Mouse (Mus musculus) mouse trophoblast stem cell (cell line): ENCODE data around the gene Taf12.

Source experiments
- in situ Hi-C, 2 experiments: fragments of 300-500 bp; cut with MseI, MboI; formaldehyde crosslinking; loops; 2 replicates in 1 of 2; 3 replicates in 1 of 2; pipeline ENCODE4 v1.15.1; 2025

Taf12 gene

GRCm38 (mm10) chr4:132274156-132274862, at the start of gene Taf12:
Taf12 (plus strand) TSS chr4:132274375.
- in situ Hi-C loops = no loop called here

- in situ Hi-C loops = no loop called here
Measured at GRCm38 (mm10) chr4:132230422-132230821, 43.8 kb upstream of the Taf12 start.

GRCm38 (mm10) chr4:132234710-132235109, 39.5 kb upstream of the Taf12 start:
- in situ Hi-C loops = no loop called here

- in situ Hi-C loops = no loop called here
Measured at GRCm38 (mm10) chr4:132238356-132238755, 35.8 kb upstream of the Taf12 start.

- in situ Hi-C loops = no loop called here
Measured at GRCm38 (mm10) chr4:132240367-132240766, 33.8 kb upstream of the Taf12 start.

DNA sequence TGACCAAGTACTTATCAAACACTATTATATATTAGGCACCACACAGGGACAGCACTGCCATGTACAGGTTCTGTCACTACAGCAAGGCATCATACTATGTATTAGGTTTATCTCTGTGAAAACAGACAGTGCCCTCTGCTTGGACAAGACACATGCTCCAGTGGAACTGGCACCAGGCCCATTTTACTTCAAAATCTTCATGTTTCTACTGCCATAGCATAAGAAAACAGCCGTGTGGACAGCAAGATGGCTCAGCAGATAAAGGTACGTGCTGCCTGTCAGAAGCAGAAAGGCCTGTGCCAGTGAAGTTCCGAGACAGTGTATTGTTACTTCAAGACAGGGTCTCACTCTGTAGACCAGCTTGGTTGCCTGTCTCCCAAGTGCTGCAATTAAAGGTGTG, 33.0 kb upstream of the Taf12 start:
- in situ Hi-C loops = no loop called here

- in situ Hi-C loops = no loop called here
Measured at GRCm38 (mm10) chr4:132245643-132246042, 28.5 kb upstream of the Taf12 start.

GRCm38 (mm10) chr4:132247451-132247997, 26.7 kb upstream of the Taf12 start:
- in situ Hi-C loops = no loop called here

DNA sequence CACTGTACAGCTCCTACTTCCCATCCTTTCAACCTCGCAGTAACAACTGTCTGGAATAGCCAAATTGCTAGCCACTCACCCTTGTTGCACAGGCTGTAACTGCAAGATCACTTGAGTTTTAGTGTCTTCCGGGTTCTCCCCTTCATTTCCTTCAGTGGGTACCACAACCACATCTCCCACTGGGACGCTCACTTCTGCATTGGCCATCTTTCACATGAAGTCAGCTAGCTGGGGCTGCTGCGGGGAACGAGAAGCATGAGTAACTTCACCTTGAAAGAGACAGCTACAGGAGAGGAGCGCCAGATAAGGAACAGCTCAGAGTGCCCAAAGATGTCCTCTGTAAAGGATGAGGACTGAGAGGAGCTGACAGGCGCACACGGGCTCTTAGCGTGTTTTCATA, 22.6 kb upstream of the Taf12 start:
- in situ Hi-C loops = no loop called here

- in situ Hi-C loops = no loop called here
Measured at GRCm38 (mm10) chr4:132253128-132253527, 21.0 kb upstream of the Taf12 start.

DNA sequence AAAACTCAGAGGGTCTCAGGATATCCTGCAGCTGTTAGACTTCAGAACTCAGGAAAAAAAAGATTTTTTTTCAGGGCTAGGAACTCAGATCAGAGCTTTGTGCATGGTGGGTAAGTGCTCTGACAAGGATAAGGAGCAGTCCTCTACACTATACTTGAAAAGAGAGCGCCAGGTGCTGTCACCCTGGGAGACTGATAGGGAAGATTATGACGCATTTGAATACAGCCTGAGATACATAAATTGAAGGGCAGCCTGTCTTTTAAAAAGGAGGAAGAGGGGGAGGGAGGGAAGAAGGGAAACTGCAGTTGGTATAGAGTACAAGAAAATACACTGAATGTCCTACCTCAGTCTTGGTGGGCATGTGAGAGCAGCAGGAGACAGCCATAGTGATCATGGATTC, 20.6 kb upstream of the Taf12 start:
- in situ Hi-C loops = no loop called here

DNA sequence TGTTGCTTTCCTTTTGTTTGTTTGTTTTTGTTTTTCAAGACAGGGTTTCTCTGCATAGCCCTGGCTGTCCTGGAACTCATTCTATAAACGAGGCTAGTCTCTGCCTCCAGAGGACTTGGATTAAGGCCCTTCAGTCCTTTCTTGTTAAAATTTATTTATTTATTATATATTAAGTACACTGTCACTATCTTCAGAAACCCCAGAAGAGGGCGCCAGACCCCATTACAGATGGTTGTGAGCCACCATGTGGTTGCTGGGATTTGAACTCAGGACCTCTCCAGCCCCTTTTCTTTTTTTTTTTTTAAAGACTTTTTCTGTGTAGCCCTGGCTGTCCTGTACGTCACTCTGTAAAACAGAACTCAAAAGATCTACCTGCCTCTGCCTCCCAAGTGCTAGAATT, 19.2 kb upstream of the Taf12 start:
- in situ Hi-C loops = no loop called here

DNA sequence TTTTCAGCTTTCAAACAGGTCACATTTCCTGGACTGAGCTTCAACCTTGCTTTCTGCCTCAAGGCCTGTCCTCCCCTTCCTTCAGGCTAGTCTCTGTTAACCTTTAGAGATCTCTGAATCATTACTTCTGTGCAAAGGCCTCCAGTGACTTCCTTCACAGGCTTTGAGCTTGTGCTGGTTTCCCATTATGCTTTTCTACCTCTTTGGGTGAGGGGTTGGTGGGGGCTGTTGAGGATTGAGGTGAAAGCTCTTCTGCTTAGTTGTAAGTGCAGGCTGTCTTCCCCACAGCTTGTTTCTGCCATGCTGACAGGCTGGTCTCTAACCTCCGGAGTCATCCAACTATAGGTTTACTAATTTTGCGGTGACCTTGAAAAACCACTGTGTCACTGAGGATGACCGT, 17.8 kb upstream of the Taf12 start:
- in situ Hi-C loops = no loop called here

GRCm38 (mm10) chr4:132259248-132259647, 14.9 kb upstream of the Taf12 start:
- in situ Hi-C loops = no loop called here

- in situ Hi-C loops = no loop called here
Measured at GRCm38 (mm10) chr4:132260404-132261379, 13.5 kb upstream of the Taf12 start.

GRCm38 (mm10) chr4:132261514-132262357, 12.4 kb upstream of the Taf12 start, which contains the start of gene Gmeb1:
Gmeb1 (minus strand) TSS chr4:132261602.
- in situ Hi-C loops = no loop called here

GRCm38 (mm10) chr4:132262358-132262616, 11.9 kb upstream of the Taf12 start:
- in situ Hi-C loops = no loop called here

DNA sequence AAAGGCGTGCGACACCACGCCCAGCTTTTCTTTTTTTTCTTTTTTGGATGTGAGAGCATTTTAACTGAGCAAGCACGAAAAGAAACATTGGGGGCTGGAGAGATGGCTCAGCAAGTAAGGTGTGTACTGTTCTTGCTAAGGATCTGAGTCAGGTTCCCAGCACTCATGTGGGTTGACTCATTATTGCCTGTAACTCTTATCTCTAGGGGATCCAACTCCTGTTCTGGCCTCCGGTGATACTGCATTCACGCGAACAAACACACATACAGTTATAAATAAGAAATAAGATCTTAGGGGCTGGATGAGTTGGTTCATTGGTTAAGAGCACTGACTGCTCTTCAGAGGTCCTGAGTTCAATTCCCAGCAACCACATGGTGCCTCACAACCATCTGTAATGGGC, 10.9 kb upstream of the Taf12 start:
- in situ Hi-C loops = no loop called here

GRCm38 (mm10) chr4:132266835-132267349, 7.3 kb upstream of the Taf12 start:
- in situ Hi-C loops = no loop called here

- in situ Hi-C loops = no loop called here
Measured at GRCm38 (mm10) chr4:132268871-132269739, 5.1 kb upstream of the Taf12 start.
